Mouse (Mus musculus): ENCODE measurements around the gene Irf2bp1. TPM values are rescaled to one million over a fixed set of nuclear protein-coding genes. Genes with fewer than 3 reads are reported as not detected.

Gene Irf2bp1
- polyA plus RNA-seq, 1 experiment, result 5.0 TPM

- no peaks in the 10 kb centered on the region for H3K27me3 ChIP-seq (ENCODE audit: control insufficient read depth)
- H3K36me3 ChIP-seq (ENCODE audit: control insufficient read depth), result peaks cover 70% of the 10 kb centered on the region
- TF ChIP-seq TAL1 (IDR thresholded peaks at IDR 0.05; ENCODE audit: low read length), result no peak
- TF ChIP-seq GATA1 (IDR thresholded peaks at IDR 0.05; ENCODE audit: low read length), result no peak
Observed at GRCm38 (mm10) chr7:19053136-19053532, 49.3 kb downstream of the Irf2bp1 start.

GRCm38 (mm10) chr7:19054047-19054776 lies 50.4 kb downstream of the Irf2bp1 start, which contains the start of gene Rsph6a:
TSS of gene Rsph6a (plus strand) at chr7:19054690.
- Histone ChIP-seq H3K4me1 (ENCODE audit: control insufficient read depth) (no peaks in the 10 kb centered on the region), H3K36me3 (ENCODE audit: control insufficient read depth) (peaks cover 59% of the 10 kb centered on the region), H3K27me3 (ENCODE audit: control insufficient read depth) (no peaks in the 10 kb centered on the region), H3K4me3 (replicated peaks) (no peak within 1 kb of the TSS), H3K9me3 (ENCODE audit: control insufficient read depth, low read length) (no peaks in the 10 kb centered on the region)
- no peak for TF ChIP-seq TAL1 (IDR thresholded peaks at IDR 0.05; ENCODE audit: low read length)
- TF ChIP-seq GATA1 (IDR thresholded peaks at IDR 0.05; ENCODE audit: low read length), result no peak

More at GRCm38 (mm10) chr7:19053136-19053532, 49.3 kb downstream of the Irf2bp1 start:
- Histone ChIP-seq H3K4me3 (replicated peaks) (no peak overlapping the region), H3K9me3 (ENCODE audit: control insufficient read depth, low read length) (no peaks in the 10 kb centered on the region), H3K4me1 (ENCODE audit: control insufficient read depth) (no peaks in the 10 kb centered on the region)

GRCm38 (mm10) chr7:19054777-19055076 lies 50.9 kb downstream of the Irf2bp1 start:
- no peaks in the 10 kb centered on the region for H3K27me3 ChIP-seq (ENCODE audit: control insufficient read depth)
- H3K4me1 ChIP-seq (ENCODE audit: control insufficient read depth), result no peaks in the 10 kb centered on the region
- H3K4me3 ChIP-seq (replicated peaks), result no peak overlapping the region
- H3K9me3 ChIP-seq (ENCODE audit: control insufficient read depth, low read length), result no peaks in the 10 kb centered on the region
- no peak for TF ChIP-seq TAL1 (IDR thresholded peaks at IDR 0.05; ENCODE audit: low read length)
- TF ChIP-seq GATA1 (IDR thresholded peaks at IDR 0.05; ENCODE audit: low read length), result no peak
- peaks cover 54% of the 10 kb centered on the region for H3K36me3 ChIP-seq (ENCODE audit: control insufficient read depth)

GRCm38 (mm10) chr7:19055108-19055507 lies 51.3 kb downstream of the Irf2bp1 start:
- no peak for TF ChIP-seq GATA1 (IDR thresholded peaks at IDR 0.05; ENCODE audit: low read length)
- no peak for TF ChIP-seq TAL1 (IDR thresholded peaks at IDR 0.05; ENCODE audit: low read length)
- Histone ChIP-seq H3K4me3 (replicated peaks) (no peak overlapping the region), H3K4me1 (ENCODE audit: control insufficient read depth) (no peaks in the 10 kb centered on the region), H3K36me3 (ENCODE audit: control insufficient read depth) (peaks cover 50% of the 10 kb centered on the region), H3K27me3 (ENCODE audit: control insufficient read depth) (no peaks in the 10 kb centered on the region), H3K9me3 (ENCODE audit: control insufficient read depth, low read length) (no peaks in the 10 kb centered on the region)

Other genes starting within 250 kb of the Irf2bp1 start
- gene Psg19, start 205.5 kb upstream of the Irf2bp1 start, polyA plus RNA-seq (2012), result not detected in 2 replicates
- 0.02 TPM in 1 of 2 replicates, not detected in the other for gene Psg17, start 182.4 kb upstream of the Irf2bp1 start, polyA plus RNA-seq (2012)
- gene Mill2, start 164.1 kb upstream of the Irf2bp1 start, polyA plus RNA-seq (2012), result not detected in 2 replicates
- 0.11 and 0.16 TPM in 2 replicates for gene Pglyrp1, start 132.7 kb upstream of the Irf2bp1 start, polyA plus RNA-seq (2012)
- 3.1 and 4.5 TPM in 2 replicates for gene Ccdc61, start 93.6 kb upstream of the Irf2bp1 start, polyA plus RNA-seq (2012)
- gene Nova2, start 78.2 kb upstream of the Irf2bp1 start, polyA plus RNA-seq (2012), result not detected in 2 replicates
- gene Nanos2, start 16.6 kb upstream of the Irf2bp1 start, polyA plus RNA-seq (2012), result not detected in 2 replicates
- 0.02 TPM in 1 of 2 replicates, not detected in the other for gene Mypop, start 12.8 kb upstream of the Irf2bp1 start, polyA plus RNA-seq (2012)
- 0.05 and 0.07 TPM in 2 replicates for gene Foxa3, start 19.5 kb downstream of the Irf2bp1 start, polyA plus RNA-seq (2012)
- 21.6 and 22.6 TPM in 2 replicates for gene Sympk, start 20.3 kb downstream of the Irf2bp1 start, polyA plus RNA-seq (2012)
- gene Rsph6a, start 50.6 kb downstream of the Irf2bp1 start, polyA plus RNA-seq (2012), result 0.06 TPM in 1 of 2 replicates, not detected in the other
- gene Dmwd, start 72.2 kb downstream of the Irf2bp1 start, polyA plus RNA-seq (2012), result 8.5 and 10.2 TPM in 2 replicates
- gene Dmpk, start 79.8 kb downstream of the Irf2bp1 start, polyA plus RNA-seq (2012), result 6.0 TPM in 2 replicates
- gene Six5, start 90.5 kb downstream of the Irf2bp1 start, polyA plus RNA-seq (2012), result 0.23 and 0.34 TPM in 2 replicates
- gene Gm4969, start 114.3 kb downstream of the Irf2bp1 start, polyA plus RNA-seq (2012), result 0.05 TPM in 1 of 2 replicates, not detected in the other
- 1.9 TPM in 2 replicates for gene Fbxo46, start 115.8 kb downstream of the Irf2bp1 start, polyA plus RNA-seq (2012)
- 0.61 and 0.66 TPM in 2 replicates for gene Qpctl, start 145.2 kb downstream of the Irf2bp1 start, polyA plus RNA-seq (2012)
- gene Snrpd2, start 145.7 kb downstream of the Irf2bp1 start, polyA plus RNA-seq (2012), result 9.5 and 12.3 TPM in 2 replicates
- not detected in 2 replicates for gene Gipr, start 162.1 kb downstream of the Irf2bp1 start, polyA plus RNA-seq (2012)
- 0.25 and 0.57 TPM in 2 replicates for gene Eml2, start 172.4 kb downstream of the Irf2bp1 start, polyA plus RNA-seq (2012)
- gene Gpr4, start 208.5 kb downstream of the Irf2bp1 start, polyA plus RNA-seq (2012), result not detected in 2 replicates
- gene Opa3, start 224.3 kb downstream of the Irf2bp1 start, polyA plus RNA-seq (2012), result 2.1 and 2.3 TPM in 2 replicates